Mouse (Mus musculus) kidney, adult 10 weeks (tissue): ENCODE data around the gene Usp17la. TPM values are rescaled to one million over a fixed set of nuclear protein-coding genes. Genes with fewer than 3 reads are reported as not detected.

Source experiments
- polyA plus RNA-seq: library from polyadenylated mRNA; stranded (reverse); fragments of 350-450 nt; fragmentation: Illumina TruSeq; extraction: RNeasy Lipid Tissue Mini Kit (QIAGEN cat#74804); gene quantifications from one replicate; pipeline ENCODE4 v1.2.3, GENCODE M21; 2014; ENCODE audit warnings: low read depth, low replicate concordance

The Usp17la gene
- polyA plus RNA-seq: not detected

DNA sequence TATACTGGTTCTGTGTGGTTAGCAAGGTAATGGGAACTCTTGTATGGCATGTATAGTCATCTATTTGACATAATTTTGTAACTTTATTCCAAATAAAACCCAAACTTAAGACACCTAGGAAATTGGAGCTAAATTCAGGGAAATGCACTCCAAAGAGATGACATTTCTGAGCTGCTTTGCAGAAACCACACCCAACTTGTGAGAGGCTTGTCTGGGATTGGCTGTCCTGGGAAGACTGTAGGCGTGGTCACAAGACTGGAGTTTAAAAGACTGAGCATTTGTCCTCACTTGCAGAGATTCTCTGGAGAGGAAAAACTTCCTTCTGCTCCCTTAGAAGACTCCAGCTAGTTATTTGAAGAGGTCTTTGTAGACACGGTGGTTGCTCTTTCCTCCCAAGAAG, at the start of gene Usp17la:
Usp17la (plus strand) TSS at position 301 of the 400 bp plus-strand sequence.

DNA sequence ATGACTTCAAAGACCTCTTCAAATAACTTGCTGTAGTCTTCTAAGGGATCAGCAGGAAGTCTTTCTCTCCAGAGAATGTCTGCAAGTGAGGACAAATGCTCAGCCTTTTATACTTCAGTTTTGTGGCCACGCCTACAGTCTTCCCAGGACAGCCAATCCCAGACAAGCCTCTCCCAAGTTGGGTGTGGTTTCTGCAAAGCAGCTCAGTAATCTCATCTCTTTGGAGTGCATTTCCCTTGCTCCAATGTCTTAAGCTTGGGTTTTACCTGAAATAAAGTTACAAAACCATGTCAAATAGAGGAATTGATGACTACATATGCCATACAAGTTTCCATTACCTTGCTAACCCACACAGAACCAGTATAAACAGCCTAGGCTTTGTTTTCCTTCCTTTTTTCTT, 14.3 kb upstream of the Usp17la start, which contains the start of gene Usp17lb:
Usp17lb (minus strand) TSS at position 101 of the 400 bp plus-strand sequence.

GRCm38 (mm10) chr7:104877731-104878130, 20.9 kb downstream of the Usp17la start, which contains the start of gene Olfr665:
Gene Olfr665, plus strand, starts transcription at chr7:104878031.

DNA sequence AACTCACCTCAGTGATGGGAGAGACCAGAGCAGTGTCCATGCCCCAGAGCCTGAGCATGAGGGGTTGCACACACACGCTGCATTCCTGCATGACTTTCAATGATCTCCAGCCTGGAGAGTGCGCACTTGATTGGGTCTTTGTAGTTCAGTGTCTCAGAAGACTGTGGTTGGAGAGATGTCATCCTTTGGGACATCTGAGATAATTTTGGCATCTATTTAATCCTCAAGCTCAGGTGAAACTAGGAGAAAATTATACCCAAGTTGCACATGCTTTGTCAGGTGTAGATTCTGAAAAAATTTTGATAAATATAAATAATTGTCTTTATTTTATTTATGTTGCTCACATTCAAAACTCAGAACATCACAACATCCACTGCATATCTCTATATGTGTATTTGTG, 39.0 kb downstream of the Usp17la start, which contains the start of gene Olfr666:
Olfr666 (minus strand) TSS at position 101 of the 400 bp plus-strand sequence.

Other genes starting within 250 kb of the Usp17la start
- not detected for gene Olfr656, start 243.1 kb upstream of the Usp17la start, polyA plus RNA-seq
- not detected for gene Olfr657, start 232.2 kb upstream of the Usp17la start, polyA plus RNA-seq
- gene Olfr658, start 209.7 kb upstream of the Usp17la start, polyA plus RNA-seq: not detected
- gene Olfr659, start 190.3 kb upstream of the Usp17la start, polyA plus RNA-seq: not detected
- not detected for gene Olfr661, start 170.5 kb upstream of the Usp17la start, polyA plus RNA-seq
- not detected for gene Usp17le, start 79.5 kb upstream of the Usp17la start, polyA plus RNA-seq
- not detected for gene Usp17lb, start 14.4 kb upstream of the Usp17la start, polyA plus RNA-seq
- gene Olfr665, start 21.0 kb downstream of the Usp17la start, polyA plus RNA-seq: not detected
- not detected for gene Olfr666, start 38.9 kb downstream of the Usp17la start, polyA plus RNA-seq
- gene Olfr667, start 64.5 kb downstream of the Usp17la start, polyA plus RNA-seq: not detected
- gene Olfr668, start 71.0 kb downstream of the Usp17la start, polyA plus RNA-seq: not detected
- not detected for gene Olfr669, start 77.2 kb downstream of the Usp17la start, polyA plus RNA-seq
- gene Olfr670, start 105.6 kb downstream of the Usp17la start, polyA plus RNA-seq: not detected
- gene Olfr671, start 122.1 kb downstream of the Usp17la start, polyA plus RNA-seq: not detected
- gene Olfr672, start 145.0 kb downstream of the Usp17la start, polyA plus RNA-seq: not detected
- not detected for gene Olfr675, start 171.5 kb downstream of the Usp17la start, polyA plus RNA-seq
- gene Olfr676, start 175.7 kb downstream of the Usp17la start, polyA plus RNA-seq: not detected
- not detected for gene Olfr677, start 194.4 kb downstream of the Usp17la start, polyA plus RNA-seq
- gene Olfr678, start 207.5 kb downstream of the Usp17la start, polyA plus RNA-seq: not detected
- gene Olfr679, start 224.2 kb downstream of the Usp17la start, polyA plus RNA-seq: not detected
- not detected for gene Olfr680-ps1, start 235.8 kb downstream of the Usp17la start, polyA plus RNA-seq